Mouse (Mus musculus) intestine, embryonic 14.5 days (tissue): Measurements from ENCODE around the gene Inhbb. TPM values are rescaled to one million over a fixed set of nuclear protein-coding genes. Genes with fewer than 3 reads are reported as not detected.

Experiments
- ATAC-seq: fragments of 200-750 bp; cut with Nextera tagmentation; replicated peaks from 2 replicates; pipeline ENCODE4 v1.8.0; 2017; ENCODE audit warnings: low read depth, moderate number of reproducible peaks, moderate TSS enrichment, moderate library complexity; ENCODE audit not compliant: low FRiP score, low TSS enrichment
- DNase-seq: peaks from one replicate; pipeline ENCODE4 v3.0.0-alpha.2; 2018; ENCODE audit warnings: low spot score
- H3K27ac ChIP-seq: fragments of 300-500 bp; sonication (generic); 2 replicates; pipeline ENCODE4 v1.5.1; 2014; ENCODE audit warnings: low read depth, mild to moderate bottlenecking, control low read depth
- H3K27me3 ChIP-seq: fragments of 300-500 bp; sonication (generic); replicated peaks from 2 replicates; pipeline ENCODE4 v1.6.1; 2014; ENCODE audit warnings: low read length, control low read depth; ENCODE audit not compliant: control insufficient read depth, insufficient read depth
- H3K36me3 ChIP-seq: fragments of 300-500 bp; sonication (generic); 2 replicates; pipeline ENCODE4 v1.6.1; 2014; ENCODE audit warnings: low read length, control low read depth; ENCODE audit not compliant: control insufficient read depth, insufficient read depth
- H3K4me1 ChIP-seq: fragments of 300-500 bp; sonication (generic); replicated peaks from 2 replicates; pipeline ENCODE4 v1.6.1; 2014; ENCODE audit warnings: low read length, control low read depth, mixed read lengths; ENCODE audit not compliant: control insufficient read depth, insufficient read depth
- H3K4me2 ChIP-seq: fragments of 300-500 bp; sonication (generic); 2 replicates; pipeline ENCODE4 v1.6.1; 2014; ENCODE audit warnings: low read length
- H3K4me3 ChIP-seq: fragments of 300-500 bp; sonication (generic); 2 replicates; pipeline ENCODE4 v1.5.1; 2014; ENCODE audit warnings: low read depth, low read length, control low read depth, mixed read lengths
- H3K9ac ChIP-seq: fragments of 300-500 bp; sonication (generic); 2 replicates; pipeline ENCODE4 v1.6.1; 2014; ENCODE audit warnings: mild to moderate bottlenecking, low read length
- H3K9me3 ChIP-seq: fragments of 300-500 bp; sonication (generic); 2 replicates; pipeline ENCODE4 v1.6.1; 2016; ENCODE audit warnings: low read length, control low read depth; ENCODE audit not compliant: control insufficient read depth
- WGBS: fragments of 180-500 bp; shearing (Covaris S2); extraction: QIAGEN DNeasy Blood & Tissue Kit; methylation state at CpG from one replicate; pipeline ENCODE4 v1.1.7; 2014; 5-methylcytosine and 5-hydroxymethylcytosine counted together
- polyA plus RNA-seq: library from polyadenylated mRNA; unstranded; fragments of >200 nt; fragmentation: Nextera tagmentation; extraction: Ambion mirVana; gene quantifications from 2 replicates; pipeline ENCODE4 v1.2.1, GENCODE M21; 2014

Inhbb gene
- polyA plus RNA-seq, 1 experiment from 2014 or later = 0.08 TPM

DNA sequence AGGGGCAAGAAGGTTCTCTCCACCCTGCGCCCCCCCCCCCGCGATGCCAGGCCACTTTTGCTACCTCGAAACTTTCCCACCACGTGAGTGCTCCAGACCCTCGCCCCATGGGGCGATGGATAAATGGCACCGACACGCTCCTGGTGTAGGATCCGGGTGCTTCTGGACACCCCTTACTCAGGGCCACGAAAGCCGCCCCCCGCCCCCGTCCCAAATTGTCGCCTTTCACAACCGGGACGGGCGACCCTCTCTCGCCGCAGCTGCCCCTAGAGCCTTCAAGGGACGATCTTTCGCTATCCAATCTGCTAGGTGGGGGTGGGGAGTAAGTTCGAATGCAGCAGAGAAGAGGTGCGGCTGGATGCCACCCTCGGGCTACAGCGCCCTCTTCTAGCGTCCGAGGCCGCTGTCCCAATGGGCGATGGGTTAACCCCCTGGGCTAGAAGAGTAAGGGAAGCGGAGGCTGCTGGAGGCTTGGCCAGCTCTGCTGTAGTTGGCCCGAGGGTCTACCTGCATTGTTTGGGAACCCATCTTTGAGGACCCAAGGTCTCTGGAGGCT, 490 bp upstream of the Inhbb start:
- Histone ChIP-seq H3K27ac (no peak overlapping the region), H3K4me3 (peak overlapping the region; percentile 58), H3K9me3 (no peaks in the 10 kb centered on the region), H3K36me3 (no peaks in the 10 kb centered on the region), H3K4me2 (peak overlapping the region; percentile 100), H3K4me1 (peaks cover 7% of the 10 kb centered on the region), H3K27me3 (peaks cover 77% of the 10 kb centered on the region), H3K9ac (0 out of 2 replicates have a peak overlapping the region, but pooled peaks have one; percentile 1)
- under 1% methylated on average over 31 of the region's 32 CpGs for WGBS
- no peak for ATAC-seq
- peak; percentile 60 for DNase-seq

DNA sequence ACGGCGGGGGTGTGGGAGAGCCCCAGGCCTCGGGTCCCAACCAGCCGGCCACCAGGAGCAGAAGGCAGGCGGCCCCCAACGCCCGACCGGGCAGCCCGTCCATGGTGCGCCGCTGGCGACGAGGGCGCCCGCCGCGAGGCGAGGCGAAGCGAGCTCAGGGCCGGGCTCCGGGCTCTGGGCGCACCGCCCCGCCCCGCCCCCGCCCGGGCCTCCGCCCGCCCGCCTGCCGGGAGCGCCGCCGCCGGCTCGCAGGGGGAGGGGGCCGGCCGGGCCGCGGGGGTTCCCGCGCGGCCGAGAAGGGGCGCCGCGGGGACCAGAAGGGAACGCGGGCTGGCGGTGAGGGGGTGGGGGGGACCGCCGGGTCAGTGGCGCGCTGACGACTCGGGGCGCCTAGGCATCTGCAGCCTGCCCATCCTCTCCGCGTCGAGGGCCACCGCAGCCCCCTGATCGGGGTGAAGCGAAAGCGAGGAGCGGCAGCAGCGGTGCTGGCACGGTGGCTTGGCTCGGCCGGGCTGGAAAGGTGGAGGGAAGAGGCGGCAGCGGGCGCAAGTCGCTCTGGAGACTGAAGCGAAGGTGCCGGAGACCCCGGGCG, 968 bp downstream of the Inhbb start:
- peaks cover 7% of the 10 kb centered on the region for H3K4me1 ChIP-seq
- 1% methylated on average over 54 of the region's 78 CpGs for WGBS
- peaks cover 86% of the 10 kb centered on the region for H3K27me3 ChIP-seq
- no peak overlapping the region for H3K27ac ChIP-seq
- no peaks in the 10 kb centered on the region for H3K36me3 ChIP-seq
- DNase-seq (peak; percentile 62), ATAC-seq (peak; percentile 67)
- H3K9me3 ChIP-seq = no peaks in the 10 kb centered on the region
- peak overlapping the region; percentile 58 for H3K4me3 ChIP-seq
- peak overlapping the region; percentile 30; the same call in 1 of the 2 replicates for H3K9ac ChIP-seq
- peak overlapping the region; percentile 100 for H3K4me2 ChIP-seq

DNA sequence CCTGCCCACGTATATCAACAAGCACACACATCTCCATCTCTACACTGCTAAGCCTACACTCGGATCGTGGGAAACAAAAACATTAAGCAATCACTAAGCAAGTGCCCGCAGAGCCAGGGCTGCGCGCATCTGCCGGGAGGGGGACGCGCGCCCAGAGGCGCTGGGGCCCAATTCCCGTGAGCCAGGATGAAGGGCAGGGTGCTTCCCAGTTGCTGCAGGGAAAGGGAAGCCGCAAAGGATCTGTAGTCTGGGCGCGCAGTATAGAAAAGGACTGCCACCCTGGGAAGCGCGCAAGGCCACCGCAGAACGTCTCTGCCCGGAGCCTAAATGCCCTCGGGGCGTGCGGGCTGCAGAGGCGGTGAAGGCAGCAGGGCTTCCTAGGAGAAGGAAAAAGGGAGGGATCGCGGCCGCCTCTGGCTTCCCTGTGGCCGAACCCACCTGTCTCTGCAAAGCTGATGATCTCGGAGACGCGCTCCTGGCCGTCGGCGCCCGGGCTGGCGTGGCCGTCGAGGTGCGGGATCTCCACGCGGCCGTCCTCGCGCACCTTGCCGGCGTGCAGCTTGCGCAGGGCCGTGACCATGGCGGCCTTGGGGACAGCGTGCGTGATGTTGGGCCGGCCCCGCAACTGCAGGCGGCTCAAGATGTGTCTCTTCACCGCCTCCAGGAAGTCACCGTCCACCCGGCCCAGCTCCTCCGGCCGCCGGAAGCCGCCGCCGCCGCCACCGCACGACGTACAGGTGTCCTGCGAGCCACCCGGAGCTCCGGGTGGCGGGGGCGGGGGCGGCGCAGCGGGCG, 1.7 kb downstream of the Inhbb start:
- H3K36me3 ChIP-seq = no peaks in the 10 kb centered on the region
- peaks cover 7% of the 10 kb centered on the region for H3K4me1 ChIP-seq
- H3K9me3 ChIP-seq = no peaks in the 10 kb centered on the region
- no peak overlapping the region for H3K9ac ChIP-seq
- ATAC-seq = peak; percentile 12
- DNase-seq = peak; percentile 65
- no peak overlapping the region for H3K27ac ChIP-seq
- peaks cover 86% of the 10 kb centered on the region for H3K27me3 ChIP-seq
- H3K4me2 ChIP-seq = peak overlapping the region; percentile 100
- peak overlapping the region; percentile 58 for H3K4me3 ChIP-seq
- 2% methylated on average over 76 of the region's 76 CpGs for WGBS

DNA sequence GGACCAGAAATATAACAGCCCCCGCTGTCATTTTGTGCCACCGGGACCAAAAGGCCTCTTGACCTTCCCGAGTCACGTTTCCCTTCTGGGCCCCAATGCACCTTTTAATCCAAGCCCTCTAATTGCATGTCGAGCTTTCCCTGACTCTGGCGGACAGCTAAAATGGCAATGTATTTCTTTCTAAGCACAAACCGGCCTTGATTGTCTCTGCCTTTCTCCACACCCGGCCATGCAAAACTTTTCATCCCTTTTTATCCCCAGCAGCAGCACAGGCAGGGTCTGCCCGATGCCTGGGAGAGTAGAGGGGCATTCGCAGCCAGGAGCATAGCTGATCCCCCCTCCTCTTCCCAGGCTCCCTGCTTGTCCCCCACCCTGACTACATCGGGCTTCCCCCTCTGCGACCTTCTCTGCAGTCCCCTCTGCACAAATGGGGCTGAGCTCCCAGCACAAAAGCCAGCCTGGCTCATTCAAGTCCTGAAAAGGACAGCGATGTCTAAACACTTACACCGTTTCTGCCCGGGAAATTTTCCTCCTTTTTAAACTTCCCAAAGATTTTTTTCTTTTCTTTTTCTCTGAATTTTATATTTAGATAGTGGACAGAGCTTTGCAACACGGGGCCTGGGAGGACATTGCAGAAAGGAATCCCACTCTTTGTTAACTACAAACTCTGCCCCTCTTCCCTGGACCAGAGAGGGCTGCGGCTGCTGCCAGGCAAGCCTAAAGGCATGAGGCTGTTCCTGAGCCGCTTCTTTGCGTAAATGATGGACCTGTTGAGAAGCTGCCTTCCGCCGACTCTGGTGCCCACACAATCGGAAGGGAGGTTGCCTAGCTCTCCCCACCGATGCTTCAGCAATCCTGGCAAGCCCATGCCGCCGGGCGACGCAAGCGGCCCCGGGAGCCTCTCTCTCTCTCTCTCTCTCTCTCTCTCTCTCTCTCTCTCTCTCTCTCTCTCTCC, 2.6 kb downstream of the Inhbb start:
- H3K4me2 ChIP-seq = no peak overlapping the region
- peaks cover 77% of the 10 kb centered on the region for H3K27me3 ChIP-seq
- H3K9me3 ChIP-seq = no peaks in the 10 kb centered on the region
- no peak for ATAC-seq
- no peak overlapping the region for H3K9ac ChIP-seq
- 4% methylated on average over 29 of the region's 29 CpGs for WGBS
- H3K4me3 ChIP-seq = no peak overlapping the region
- H3K4me1 ChIP-seq = peaks cover 7% of the 10 kb centered on the region
- no peaks in the 10 kb centered on the region for H3K36me3 ChIP-seq
- DNase-seq = peak; percentile 59
- no peak overlapping the region for H3K27ac ChIP-seq

DNA sequence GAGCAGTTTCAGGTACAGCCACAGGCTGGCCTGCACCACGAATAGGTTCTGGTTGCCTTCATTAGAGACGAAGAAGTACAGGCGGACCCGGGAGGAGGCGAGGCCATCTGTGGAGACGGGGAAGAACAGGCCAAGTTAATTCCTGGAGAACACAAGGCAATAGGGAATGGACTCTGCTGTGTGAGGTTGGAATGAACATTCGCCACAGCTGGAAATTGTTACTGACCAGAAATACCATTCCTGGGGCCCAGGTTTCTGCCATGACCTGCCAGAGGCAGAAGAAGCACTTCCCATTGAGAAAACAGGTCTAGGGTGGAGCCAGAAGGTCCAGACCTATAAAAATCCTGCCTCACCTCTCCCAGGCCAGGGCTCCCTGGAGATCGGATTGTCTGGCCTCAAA, 4.1 kb downstream of the Inhbb start:
- no peak overlapping the region for H3K4me3 ChIP-seq
- H3K4me2 ChIP-seq = no peak overlapping the region
- no peaks in the 10 kb centered on the region for H3K9me3 ChIP-seq
- H3K27ac ChIP-seq = no peak overlapping the region
- no peak overlapping the region for H3K9ac ChIP-seq
- H3K36me3 ChIP-seq = no peaks in the 10 kb centered on the region
- ATAC-seq = no peak
- H3K4me1 ChIP-seq = peaks cover 7% of the 10 kb centered on the region
- DNase-seq = no peak
- peaks cover 63% of the 10 kb centered on the region for H3K27me3 ChIP-seq
- WGBS = 63% methylated on average over 8 of the region's 8 CpGs

DNA sequence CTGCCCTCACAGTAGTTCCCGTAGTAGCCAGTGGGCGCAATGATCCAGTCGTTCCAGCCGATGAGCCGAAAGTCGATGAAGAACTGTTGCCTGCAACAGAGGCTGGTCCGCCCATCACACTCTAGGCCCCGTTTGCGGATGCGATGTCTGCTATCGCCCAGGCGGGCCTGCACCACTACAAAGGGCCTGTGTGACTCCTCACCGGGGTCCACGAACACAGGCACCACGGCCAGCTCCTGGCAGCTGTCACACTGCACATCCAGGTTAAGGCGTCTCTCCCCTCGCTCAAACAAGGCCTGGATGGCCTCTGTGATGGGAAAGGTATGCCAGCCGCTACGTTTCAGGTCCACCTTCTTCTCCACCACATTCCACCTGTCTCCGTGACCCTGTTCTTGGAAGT, 4.5 kb downstream of the Inhbb start:
- no peak for ATAC-seq
- H3K27ac ChIP-seq = no peak overlapping the region
- H3K4me3 ChIP-seq = no peak overlapping the region
- H3K4me1 ChIP-seq = peaks cover 7% of the 10 kb centered on the region
- no peaks in the 10 kb centered on the region for H3K9me3 ChIP-seq
- H3K27me3 ChIP-seq = peaks cover 58% of the 10 kb centered on the region
- 77% methylated on average over 20 of the region's 20 CpGs for WGBS
- H3K36me3 ChIP-seq = no peaks in the 10 kb centered on the region
- no peak overlapping the region for H3K4me2 ChIP-seq
- no peak overlapping the region for H3K9ac ChIP-seq
- DNase-seq = no peak

DNA sequence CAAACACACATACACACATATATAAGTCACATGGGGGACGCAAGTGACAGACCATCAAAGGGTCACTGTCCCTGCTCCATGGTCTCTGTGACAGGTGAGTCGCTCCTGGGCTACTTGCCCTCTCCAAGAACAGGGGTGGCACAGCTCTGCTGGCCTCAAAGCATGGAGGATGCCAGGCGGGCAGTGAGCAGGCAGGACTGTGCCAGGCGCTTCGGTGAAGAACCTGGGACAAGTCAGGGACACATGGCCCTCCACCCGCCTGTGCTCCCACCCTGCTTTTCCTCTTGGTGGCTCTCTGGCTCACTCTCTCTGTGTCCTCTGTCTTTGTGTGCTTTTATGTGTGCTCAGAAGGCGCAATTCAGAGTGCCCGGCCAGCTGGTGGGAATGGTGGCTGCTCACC, 5.4 kb downstream of the Inhbb start:
- Histone ChIP-seq H3K27ac (no peak overlapping the region), H3K27me3 (peaks cover 49% of the 10 kb centered on the region), H3K36me3 (no peaks in the 10 kb centered on the region), H3K9ac (no peak overlapping the region), H3K4me3 (no peak overlapping the region), H3K4me2 (no peak overlapping the region), H3K4me1 (peaks cover 4% of the 10 kb centered on the region; the same call in 1 of the 2 replicates), H3K9me3 (no peaks in the 10 kb centered on the region)
- DNase-seq (no peak), ATAC-seq (no peak)
- WGBS = 82% methylated on average over 8 of the region's 8 CpGs

DNA sequence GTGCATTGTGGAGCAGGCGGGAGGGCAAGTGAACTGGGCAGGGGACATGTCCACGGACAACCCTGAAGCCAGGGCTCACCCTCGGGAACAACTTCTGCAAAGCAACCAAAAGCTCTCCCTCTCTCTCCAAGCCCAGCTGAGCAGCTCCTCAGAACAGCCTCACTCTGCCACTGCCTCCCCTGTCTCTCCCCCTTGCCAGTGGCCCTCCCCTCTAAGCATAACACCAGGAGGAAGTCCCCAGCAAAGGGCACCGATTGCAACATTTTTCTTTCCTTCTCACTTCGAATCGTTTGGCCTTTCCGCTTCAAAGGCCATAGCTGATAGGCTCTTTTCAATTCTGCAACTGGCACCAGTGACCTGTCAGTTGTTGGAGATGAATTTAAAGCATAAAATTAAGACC, 5.9 kb downstream of the Inhbb start:
- WGBS = 75% methylated on average over 7 of the region's 7 CpGs
- DNase-seq = no peak
- Histone ChIP-seq H3K9ac (no peak overlapping the region), H3K27me3 (peaks cover 45% of the 10 kb centered on the region), H3K9me3 (no peaks in the 10 kb centered on the region), H3K27ac (no peak overlapping the region), H3K4me2 (no peak overlapping the region), H3K4me1 (peaks cover 4% of the 10 kb centered on the region; the same call in 1 of the 2 replicates), H3K4me3 (no peak overlapping the region), H3K36me3 (no peaks in the 10 kb centered on the region)
- no peak for ATAC-seq
